Mouse (Mus musculus) lung, postnatal 0 days (tissue): ENCODE measurements around the gene Urah.

Experiments used
- CTCF ChIP-seq: IDR thresholded peaks from 2 replicates; pipeline ENCODE4 v1.5.1; 2016; ENCODE audit warnings: antibody characterized with exemption, mild to moderate bottlenecking
- EP300 ChIP-seq: IDR thresholded peaks from 2 replicates; pipeline ENCODE4 v1.6.1; 2016; ENCODE audit warnings: antibody characterized with exemption, mild to moderate bottlenecking, control low read depth

DNA sequence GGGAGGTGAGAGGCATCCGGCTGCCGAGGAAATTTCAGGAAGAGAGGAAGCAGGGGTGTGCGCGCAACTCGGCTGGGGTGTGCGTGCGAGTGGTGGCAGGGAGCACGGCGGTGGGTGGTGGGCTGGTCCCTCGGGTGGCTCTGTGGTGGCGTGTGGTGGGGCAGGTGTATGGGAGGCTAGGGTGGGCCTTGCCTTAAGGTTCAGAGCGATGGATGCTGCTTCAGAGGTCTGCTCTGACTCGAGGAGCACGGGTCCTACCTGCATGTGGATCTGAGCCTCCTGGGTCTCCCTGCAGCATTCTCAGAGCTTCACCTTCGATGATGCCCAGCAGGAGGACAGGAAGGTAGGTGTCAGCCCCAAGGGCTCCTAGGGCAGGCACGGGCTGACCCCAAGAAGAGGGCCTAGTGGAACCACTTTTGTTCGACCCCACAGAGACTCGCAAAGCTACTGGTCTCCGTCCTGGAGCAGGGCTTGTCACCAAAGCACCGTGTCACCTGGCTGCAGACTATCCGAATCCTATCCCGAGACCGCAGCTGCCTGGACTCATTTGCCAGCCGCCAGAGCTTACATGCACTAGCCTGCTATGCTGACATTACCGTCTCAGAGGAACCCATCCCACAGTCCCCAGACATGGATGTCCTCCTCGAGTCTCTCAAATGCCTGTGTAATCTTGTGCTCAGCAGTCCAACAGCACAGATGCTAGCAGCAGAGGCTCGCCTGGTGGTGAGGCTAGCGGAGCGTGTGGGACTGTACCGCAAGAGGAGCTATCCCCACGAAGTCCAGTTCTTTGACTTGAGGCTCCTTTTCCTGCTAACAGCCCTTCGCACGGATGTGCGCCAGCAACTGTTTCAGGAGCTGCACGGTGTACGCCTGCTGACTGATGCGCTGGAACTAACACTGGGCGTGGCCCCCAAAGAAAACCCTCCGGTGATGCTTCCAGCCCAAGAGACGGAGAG is 23.0 kb downstream of the Urah start, which contains the start of gene Bet1l:
- TF ChIP-seq EP300: no peak; the same call in 1 of the 2 replicates
- no peak for TF ChIP-seq CTCF
